Mouse (Mus musculus) neural tube, embryonic 10.5 days (tissue): ENCODE measurements around the gene Crim1.

Experiments used
- DNase-seq: peaks from one replicate; pipeline ENCODE4 v3.0.0-alpha.2; 2017; ENCODE audit warnings: low spot score; ENCODE audit errors: extremely low spot score

The Crim1 gene

GRCm38 (mm10) chr17:78283271-78283992 lies 83.4 kb downstream of the Crim1 start:
- DNase-seq: no peak

- DNase-seq: no peak
Measured at GRCm38 (mm10) chr17:78286021-78286420, 86.0 kb downstream of the Crim1 start.

- DNase-seq: no peak
Measured at GRCm38 (mm10) chr17:78287391-78287790, 87.3 kb downstream of the Crim1 start.

GRCm38 (mm10) chr17:78290153-78290876 lies 90.3 kb downstream of the Crim1 start:
- DNase-seq: no peak

- no peak for DNase-seq
Measured at GRCm38 (mm10) chr17:78291030-78291429, 91.0 kb downstream of the Crim1 start.

- no peak for DNase-seq
Measured at GRCm38 (mm10) chr17:78292301-78292700, 92.3 kb downstream of the Crim1 start.

GRCm38 (mm10) chr17:78292827-78293488 lies 92.9 kb downstream of the Crim1 start:
- no peak for DNase-seq

GRCm38 (mm10) chr17:78295979-78296378 lies 95.9 kb downstream of the Crim1 start:
- no peak for DNase-seq

- DNase-seq: no peak
Measured at GRCm38 (mm10) chr17:78298140-78298539, 98.1 kb downstream of the Crim1 start.

GRCm38 (mm10) chr17:78298967-78299540 lies 99.0 kb downstream of the Crim1 start:
- DNase-seq: no peak

- no peak for DNase-seq
Measured at GRCm38 (mm10) chr17:78303053-78303452, 103.0 kb downstream of the Crim1 start.

GRCm38 (mm10) chr17:78304059-78304458 lies 104.0 kb downstream of the Crim1 start:
- no peak for DNase-seq

GRCm38 (mm10) chr17:78306434-78306833 lies 106.4 kb downstream of the Crim1 start:
- no peak for DNase-seq

- DNase-seq: no peak
Measured at GRCm38 (mm10) chr17:78308221-78308620, 108.2 kb downstream of the Crim1 start.

GRCm38 (mm10) chr17:78313006-78313405 lies 113.0 kb downstream of the Crim1 start:
- no peak for DNase-seq

GRCm38 (mm10) chr17:78313612-78314011 lies 113.6 kb downstream of the Crim1 start:
- no peak for DNase-seq

GRCm38 (mm10) chr17:78315659-78316058 lies 115.6 kb downstream of the Crim1 start:
- DNase-seq: no peak

- no peak for DNase-seq
Measured at GRCm38 (mm10) chr17:78317381-78317780, 117.3 kb downstream of the Crim1 start.

GRCm38 (mm10) chr17:78318810-78319209 lies 118.8 kb downstream of the Crim1 start:
- no peak for DNase-seq

GRCm38 (mm10) chr17:78321216-78321835 lies 121.3 kb downstream of the Crim1 start:
- DNase-seq: no peak
